Mouse (Mus musculus): ENCODE measurements around the gene Srsf3.

- TF ChIP-seq CTCF (IDR thresholded peaks at IDR 0.05; ENCODE audit: control insufficient read depth, insufficient read depth, low read length), result no peak
- TF ChIP-seq POLR2A (IDR thresholded peaks at IDR 0.05; ENCODE audit: borderline replicate concordance, control insufficient read depth, low read depth, low read length), result no peak
These were observed 33.0 kb downstream of the Srsf3 start for GRCm38 (mm10) chr17:29065245-29065940.

Data from bone marrow, adult 2 months (tissue).